Mouse (Mus musculus): Measurements from ENCODE around the gene Mrps12. TPM values are rescaled to one million over a fixed set of nuclear protein-coding genes. Genes with fewer than 3 reads are reported as not detected.
A peak's percentile ranks its signal among the peaks of the same experiment; 100 is the strongest.

Gene Mrps12
- total and polyA plus RNA-seq, 3 experiments: 126 to 137 TPM; not detected in 1

- Histone ChIP-seq H3K9me3 (replicated peaks; ENCODE audit: insufficient read depth, low read length) (no peaks in the 10 kb centered on the region), H3K79me2 (ENCODE audit: control insufficient read depth, insufficient read depth, low read length, poor library complexity) (peaks cover 5% of the 10 kb centered on the region; the same call in 1 of the 2 replicates), H3K4me3 (ENCODE audit: control insufficient read depth in 1 of 2, insufficient read depth in 1 of 2, low read depth in 2 of 2, low read length in 2 of 2) (peak overlapping the region; percentile 62 to 86), H3K4me1 (ENCODE audit: control insufficient read depth in 1 of 2, insufficient read depth in 2 of 2, low read length in 2 of 2) (peaks cover 0 to 4% of the 10 kb centered on the region in 2 experiments; a peak in 1 of 4 replicates), H3K27ac (ENCODE audit: control insufficient read depth, low read depth, low read length) (peak overlapping the region; percentile 57), H3K36me3 (ENCODE audit: control insufficient read depth in 1 of 2, insufficient read depth in 2 of 2, low read length in 2 of 2) (no peaks in the 10 kb centered on the region), H3K27me3 (ENCODE audit: control insufficient read depth in 1 of 2, insufficient read depth in 2 of 2, low read length in 2 of 2) (no peaks in the 10 kb centered on the region), H3K9ac (ENCODE audit: control insufficient read depth, low read depth, low read length, poor library complexity, severe bottlenecking) (peak overlapping the region; percentile 86)
- no peak for DNase-seq (ENCODE audit: low read depth, low spot score)
- no peak for TF ChIP-seq MAFK (IDR thresholded peaks at IDR 0.05; ENCODE audit: borderline replicate concordance, low read depth, low read length)
- no peak for TF ChIP-seq TAL1 (IDR thresholded peaks at IDR 0.05; ENCODE audit: low read length)
- TF ChIP-seq HCFC1 (IDR thresholded peaks at IDR 0.05; ENCODE audit: low read depth, low read length): no peak
- no peak for TF ChIP-seq GATA1 (IDR thresholded peaks at IDR 0.05; ENCODE audit: low read depth, low read length)
- no peak for TF ChIP-seq ZMIZ1 (IDR thresholded peaks at IDR 0.05; ENCODE audit: low read depth, low read length)
- TF ChIP-seq ETS1 (IDR thresholded peaks at IDR 0.05; ENCODE audit: low read depth, low read length): no peak
- no peak; the same call in 1 of the 2 replicates for TF ChIP-seq SIN3A (IDR thresholded peaks at IDR 0.05; ENCODE audit: low read length)
- no peak for TF ChIP-seq TBP (IDR thresholded peaks at IDR 0.05; ENCODE audit: low read depth, low read length)
Observed at GRCm38 (mm10) chr7:28741368-28741708, 282 bp downstream of the Mrps12 start.

- no peaks in the 10 kb centered on the region for H3K27me3 ChIP-seq (ENCODE audit: control insufficient read depth in 1 of 2, insufficient read depth in 2 of 2, low read length in 2 of 2)
Observed at GRCm38 (mm10) chr7:28740949-28741348, 671 bp downstream of the Mrps12 start.

GRCm38 (mm10) chr7:28739829-28740228 lies 1.8 kb downstream of the Mrps12 start:
- Histone ChIP-seq H3K9me3 (replicated peaks; ENCODE audit: insufficient read depth, low read length) (no peaks in the 10 kb centered on the region), H3K4me3 (ENCODE audit: control insufficient read depth in 1 of 2, insufficient read depth in 1 of 2, low read depth in 2 of 2, low read length in 2 of 2) (no peak overlapping the region)
- no peak for DNase-seq (ENCODE audit: low read depth, low spot score)

More at GRCm38 (mm10) chr7:28740949-28741348, 671 bp downstream of the Mrps12 start:
- peak in 1 of 3 experiments; percentile 22; a peak in 1 of 6 replicates for TF ChIP-seq CTCF (IDR thresholded peaks at IDR 0.05 in 2 of 3, conservative IDR thresholded peaks at IDR 0.05 in 1 of 3; ENCODE audit: control insufficient read depth in 1 of 3, insufficient read depth in 1 of 3, low read depth in 2 of 3, low read length in 3 of 3, poor library complexity in 1 of 3, severe bottlenecking in 1 of 3)
- 0 out of 2 replicates have a peak, but pooled peaks have one; percentile 51 for TF ChIP-seq CHD1 (IDR thresholded peaks at IDR 0.05; ENCODE audit: low read depth, low read length)
- TF ChIP-seq POLR2AphosphoS5 (IDR thresholded peaks at IDR 0.05; ENCODE audit: borderline replicate concordance, low read depth, low read length): no peak
- TF ChIP-seq MYB (IDR thresholded peaks at IDR 0.05; ENCODE audit: low read depth, low read length): no peak
- no peak for TF ChIP-seq ELF1 (IDR thresholded peaks at IDR 0.05; ENCODE audit: low read depth, low read length)
- TF ChIP-seq ZKSCAN1 (IDR thresholded peaks at IDR 0.05; ENCODE audit: low read depth, low read length): no peak
- TF ChIP-seq KAT2A (conservative IDR thresholded peaks at IDR 0.05; ENCODE audit: low read depth, low read length): peak; percentile 22; the same call in 1 of the 2 replicates
- TF ChIP-seq ZMIZ1 (IDR thresholded peaks at IDR 0.05; ENCODE audit: low read depth, low read length): no peak
- peak overlapping the region; percentile 86 for H3K9ac ChIP-seq (ENCODE audit: control insufficient read depth, low read depth, low read length, poor library complexity, severe bottlenecking)
- H3K79me2 ChIP-seq (ENCODE audit: control insufficient read depth, insufficient read depth, low read length, poor library complexity): peaks cover 5% of the 10 kb centered on the region; the same call in 1 of the 2 replicates
- H3K4me1 ChIP-seq (ENCODE audit: control insufficient read depth in 1 of 2, insufficient read depth in 2 of 2, low read length in 2 of 2): peaks cover 0 to 4% of the 10 kb centered on the region in 2 experiments; a peak in 1 of 4 replicates
- peak overlapping the region; percentile 57 for H3K27ac ChIP-seq (ENCODE audit: control insufficient read depth, low read depth, low read length)
- DNase-seq (ENCODE audit: low read depth, low spot score): peak; percentile 56
- H3K4me3 ChIP-seq (ENCODE audit: control insufficient read depth in 1 of 2, insufficient read depth in 1 of 2, low read depth in 2 of 2, low read length in 2 of 2): peak overlapping the region; percentile 62 to 86
- no peaks in the 10 kb centered on the region for H3K36me3 ChIP-seq (ENCODE audit: control insufficient read depth in 1 of 2, insufficient read depth in 2 of 2, low read length in 2 of 2)
- H3K9me3 ChIP-seq (replicated peaks; ENCODE audit: insufficient read depth, low read length): no peaks in the 10 kb centered on the region

More at GRCm38 (mm10) chr7:28739829-28740228, 1.8 kb downstream of the Mrps12 start:
- TF ChIP-seq ZKSCAN1 (IDR thresholded peaks at IDR 0.05; ENCODE audit: low read depth, low read length): no peak
- H3K27me3 ChIP-seq (ENCODE audit: control insufficient read depth in 1 of 2, insufficient read depth in 2 of 2, low read length in 2 of 2): no peaks in the 10 kb centered on the region
- H3K27ac ChIP-seq (ENCODE audit: control insufficient read depth, low read depth, low read length): no peak overlapping the region
- peaks cover 0 to 4% of the 10 kb centered on the region in 2 experiments; a peak in 1 of 4 replicates for H3K4me1 ChIP-seq (ENCODE audit: control insufficient read depth in 1 of 2, insufficient read depth in 2 of 2, low read length in 2 of 2)
- H3K9ac ChIP-seq (ENCODE audit: control insufficient read depth, low read depth, low read length, poor library complexity, severe bottlenecking): no peak overlapping the region
- peaks cover 5% of the 10 kb centered on the region; the same call in 1 of the 2 replicates for H3K79me2 ChIP-seq (ENCODE audit: control insufficient read depth, insufficient read depth, low read length, poor library complexity)
- H3K36me3 ChIP-seq (ENCODE audit: control insufficient read depth in 1 of 2, insufficient read depth in 2 of 2, low read length in 2 of 2): no peaks in the 10 kb centered on the region
